Mouse (Mus musculus): ENCODE measurements at regions not wholly inside any gene's neighbourhood (a gene's known extent, or its start where the extent isn't known, plus 50 kb on each side); places are given as distances from the start of the nearest gene placed in this dataset.

DNA sequence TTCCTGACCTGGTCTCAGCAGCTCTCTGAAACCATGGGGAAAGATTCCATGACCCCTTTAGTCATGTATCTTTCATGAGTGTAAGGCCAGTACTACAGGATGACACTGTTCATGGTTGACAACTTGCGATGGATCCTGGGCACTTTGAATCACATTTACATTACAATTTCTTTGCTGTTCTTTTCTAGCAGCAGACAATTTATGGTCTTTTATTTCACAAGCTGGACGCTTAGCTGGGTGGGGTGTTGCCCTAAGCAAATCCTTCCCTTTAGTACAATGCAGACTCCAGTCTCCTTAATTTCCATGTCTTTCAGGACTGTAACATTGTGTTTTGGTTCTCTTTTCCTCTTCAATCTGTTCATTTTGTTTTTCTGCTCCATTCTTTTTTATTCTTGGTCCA is 89.0 kb upstream of the Slc7a14 start:
- no peak for TF ChIP-seq CTCF (IDR thresholded peaks at IDR 0.05; ENCODE audit: insufficient read depth, low read depth, low read length)
- TF ChIP-seq POLR2A (IDR thresholded peaks at IDR 0.05; ENCODE audit: insufficient read depth, low read depth, low read length): no peak
